Mouse (Mus musculus) left cerebral cortex, postnatal 10 days (tissue): Measurements from ENCODE around the gene Chil5. TPM values are rescaled to one million over a fixed set of nuclear protein-coding genes. Genes with fewer than 3 reads are reported as not detected.

Experiments used
- DNase-seq, 2 experiments: peaks; one replicate each; pipeline ENCODE4 v3.0.0; 2021 to 2022; ENCODE audit warnings: low spot score in 2 of 2, mixed read lengths in 1 of 2; ENCODE audit errors: extremely low spot score in 1 of 2
- intact Hi-C: fragments of 180-260 bp; cut with DNase I; formaldehyde crosslinking; loops from one replicate; pipeline ENCODE4 v1.15.1; 2025
- total RNA-seq, 2 experiments: library from RNA; stranded (reverse); gene quantifications; 2 replicates each; pipeline ENCODE4 v1.2.3; 2021

Gene Chil5
- total RNA-seq, 2 experiments from 2014 or later: not detected

GRCm38 (mm10) chr3:105971831-105972446, 60.7 kb downstream of the Chil5 start:
- DNase-seq: no peak
- intact Hi-C loops: no loop called here

Other genes with a start within 250 kb of the Chil5 start
- gene Rap1a, start 231.5 kb downstream of the Chil5 start, total RNA-seq: 10 to 100 TPM; 75.7 to 86.0 TPM
- under 1 TPM; 0.39 to 0.45 TPM for gene Adora3, start 162.0 kb downstream of the Chil5 start, total RNA-seq
- gene Tmigd3, start 161.9 kb downstream of the Chil5 start, total RNA-seq: under 1 TPM in 1 of 2 experiments, not detected in 1; 0.41 TPM
- gene I830077J02Rik, start 100.2 kb downstream of the Chil5 start, total RNA-seq: 1 to 10 TPM; 1.1 to 1.7 TPM
- 10 to 100 TPM; 62.8 to 66.1 TPM for gene Wdr77, start 73.4 kb downstream of the Chil5 start, total RNA-seq
- gene Atp5f1, start 72.7 kb downstream of the Chil5 start, total RNA-seq: 100 to 1,000 TPM; 298 to 310 TPM
- gene Ovgp1, start 59.1 kb downstream of the Chil5 start, total RNA-seq: 1 to 10 TPM; 1.9 to 2.3 TPM
- under 1 TPM in 1 of 2 experiments, not detected in 1; 0.67 TPM for gene Pifo, start 18.2 kb downstream of the Chil5 start, total RNA-seq
- 1 to 10 TPM in 1 of 2 experiments, under 1 TPM in 1; 0.99 to 1.8 TPM for gene Chia1, start 80.4 kb upstream of the Chil5 start, total RNA-seq
- gene Chil3, start 134.8 kb upstream of the Chil5 start, total RNA-seq: not detected
- not detected for gene Chil4, start 186.7 kb upstream of the Chil5 start, total RNA-seq